Mouse (Mus musculus) embryonic facial prominence, embryonic 10.5 days (tissue): ENCODE measurements around the gene Ndufb5. TPM values are rescaled to one million over a fixed set of nuclear protein-coding genes. Genes with fewer than 3 reads are reported as not detected.
"Not testable (repeated sequence)": the region's sequence is repeated elsewhere in the genome, so short reads cannot be mapped to it uniquely, and the experiment has no call there.

Experiments
- DNase-seq: peaks from one replicate; pipeline ENCODE4 v3.0.0-alpha.2; 2017; ENCODE audit warnings: low spot score
- H3K27ac ChIP-seq: fragments of 300-500 bp; sonication (generic); replicated peaks from 2 replicates; pipeline ENCODE4 v1.5.1; 2016; ENCODE audit warnings: mild to moderate bottlenecking
- H3K27me3 ChIP-seq: fragments of 300-500 bp; sonication (generic); replicated peaks from 2 replicates; pipeline ENCODE4 v1.6.1; 2016; ENCODE audit warnings: low read depth, mild to moderate bottlenecking; ENCODE audit not compliant: poor library complexity, severe bottlenecking
- H3K36me3 ChIP-seq: fragments of 300-500 bp; sonication (generic); replicated peaks from 2 replicates; pipeline ENCODE4 v1.6.1; 2016; ENCODE audit warnings: mild to moderate bottlenecking, moderate library complexity
- H3K4me1 ChIP-seq: fragments of 300-500 bp; sonication (generic); 2 replicates; pipeline ENCODE4 v1.6.1; 2016
- H3K4me3 ChIP-seq: fragments of 300-500 bp; sonication (generic); 2 replicates; pipeline ENCODE4 v1.5.1; 2016; ENCODE audit warnings: mild to moderate bottlenecking, moderate library complexity
- H3K9me3 ChIP-seq: fragments of 300-500 bp; sonication (generic); 2 replicates; pipeline ENCODE4 v1.6.1; 2016; ENCODE audit warnings: mild to moderate bottlenecking
- WGBS: fragments of 180-500 bp; shearing (Covaris S2); methylation state at CpG from one replicate; pipeline ENCODE4 v1.1.7; 2016; 5-methylcytosine and 5-hydroxymethylcytosine counted together
- polyA plus RNA-seq: library from polyadenylated mRNA; unstranded; fragments of >200 nt; fragmentation: Nextera tagmentation; extraction: Ambion mirVana; gene quantifications from 2 replicates; pipeline ENCODE4 v1.2.1, GENCODE M21; 2016

Ndufb5 gene
- polyA plus RNA-seq, 1 experiment from 2014 or later, result 276 TPM

DNA sequence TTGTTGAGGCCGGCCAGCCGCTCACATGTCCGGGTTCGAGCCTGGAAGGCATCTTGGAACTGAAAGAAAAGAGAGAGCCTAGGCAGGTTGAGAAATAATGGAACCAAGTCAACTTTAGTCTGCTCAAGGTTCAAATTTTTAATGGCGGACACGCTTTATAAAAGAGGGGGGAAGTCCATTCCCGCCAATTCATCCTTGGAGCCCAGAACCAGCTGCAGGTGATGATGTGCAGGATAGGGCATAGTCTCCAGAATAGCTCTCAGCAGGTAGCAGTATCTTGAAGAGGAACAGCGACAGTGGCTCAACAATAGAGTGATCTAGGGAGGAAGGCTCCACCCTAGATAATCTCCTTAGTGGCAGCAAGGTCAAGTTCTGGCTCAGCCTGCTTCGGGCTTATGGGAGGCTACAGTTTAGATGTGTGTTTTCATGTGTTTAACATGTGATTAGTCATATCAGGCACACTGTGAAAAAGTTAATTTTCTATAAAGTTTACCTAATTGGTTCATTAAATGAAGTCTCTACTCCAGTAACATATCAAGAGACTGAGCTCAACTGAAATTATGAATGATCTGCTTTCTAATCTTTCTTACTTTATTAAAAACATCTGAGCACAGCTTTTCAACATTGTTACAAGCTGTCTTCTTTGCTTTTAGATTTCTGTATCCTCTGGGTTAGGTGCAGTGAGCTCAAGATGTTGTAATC lies 31.0 kb upstream of the Ndufb5 start, which contains the start of gene Actl6a:
Actl6a (plus strand) TSS at position 652 of the 702 bp plus-strand sequence.
- H3K27ac ChIP-seq, result not testable (repeated sequence)
- WGBS, result 83% methylated on average over 9 of the region's 9 CpGs

GRCm38 (mm10) chr3:32708052-32708367 lies 28.8 kb upstream of the Ndufb5 start:
- peaks cover 12% of the 10 kb centered on the region for H3K4me1 ChIP-seq
- peak overlapping the region; percentile 80 for H3K4me3 ChIP-seq
- H3K36me3 ChIP-seq, result peaks cover 21% of the 10 kb centered on the region
- no peaks in the 10 kb centered on the region for H3K9me3 ChIP-seq
- no peak for DNase-seq
- H3K27ac ChIP-seq, result peak overlapping the region; percentile 97
- H3K27me3 ChIP-seq, result no peaks in the 10 kb centered on the region
- 3% methylated on average over 4 of the region's 4 CpGs for WGBS

More for the DNA sequence above, 31.0 kb upstream of the Ndufb5 start, which contains the start of gene Actl6a:
- H3K27me3 ChIP-seq, H3K36me3 ChIP-seq, H3K9me3 ChIP-seq, H3K4me3 ChIP-seq, DNase-seq: not testable (repeated sequence)
- peaks cover 12% of the 10 kb centered on the region for H3K4me1 ChIP-seq

DNA sequence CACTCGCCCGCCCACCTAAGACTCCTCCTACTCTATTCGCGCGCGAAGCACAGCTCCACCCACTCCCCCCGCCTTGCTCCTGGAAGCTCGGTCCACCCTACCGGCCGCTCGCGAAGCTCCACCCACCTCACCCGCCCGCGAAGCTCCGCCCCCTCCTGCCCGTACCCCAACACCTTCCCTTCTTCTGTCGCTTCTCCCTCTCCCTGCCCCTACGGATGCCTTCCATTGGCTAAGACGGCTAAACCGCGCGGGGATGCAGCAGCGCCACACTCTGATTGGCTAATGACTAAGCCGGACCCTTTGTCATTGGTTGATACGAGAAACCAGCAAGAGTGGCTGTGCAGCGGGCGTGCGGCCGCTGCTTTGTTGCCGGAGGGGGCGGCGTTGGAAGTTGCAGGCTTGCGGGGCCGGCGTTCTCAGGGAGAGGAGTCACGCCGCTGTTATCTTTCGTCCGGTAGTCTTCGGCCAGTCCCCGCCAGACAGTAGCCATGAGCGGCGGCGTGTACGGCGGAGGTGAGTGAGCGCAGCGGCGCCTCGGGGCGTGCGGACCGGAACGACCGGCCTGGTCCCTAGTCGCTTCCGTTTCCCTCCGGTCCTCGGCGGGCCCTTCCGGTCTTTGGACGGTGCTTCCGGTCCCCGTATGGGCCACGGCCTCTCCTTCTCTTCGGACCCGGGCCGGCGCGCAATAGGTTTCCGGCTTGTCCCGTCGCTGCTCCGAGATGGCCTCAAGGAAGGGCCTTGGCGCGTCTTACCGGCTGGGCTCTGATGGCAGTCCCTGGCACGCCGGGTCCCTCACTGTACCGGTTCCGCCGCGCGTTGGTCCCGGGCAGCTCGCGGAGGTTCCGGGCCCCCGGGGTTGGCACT lies 28.2 kb upstream of the Ndufb5 start:
- H3K36me3 ChIP-seq, result peaks cover 27% of the 10 kb centered on the region
- H3K27ac ChIP-seq, result peak overlapping the region; percentile 97
- DNase-seq, result peak; percentile 100
- under 1% methylated on average over 90 of the region's 90 CpGs for WGBS
- no peaks in the 10 kb centered on the region for H3K27me3 ChIP-seq
- H3K9me3 ChIP-seq, result no peaks in the 10 kb centered on the region
- H3K4me3 ChIP-seq, result peak overlapping the region; percentile 80
- peaks cover 12% of the 10 kb centered on the region for H3K4me1 ChIP-seq

GRCm38 (mm10) chr3:32709388-32709787 lies 27.4 kb upstream of the Ndufb5 start:
- peaks cover 12% of the 10 kb centered on the region for H3K4me1 ChIP-seq
- no peaks in the 10 kb centered on the region for H3K27me3 ChIP-seq
- peak overlapping the region; percentile 80 for H3K4me3 ChIP-seq
- peak overlapping the region; percentile 97 for H3K27ac ChIP-seq
- DNase-seq, result no peak
- H3K36me3 ChIP-seq, result peaks cover 35% of the 10 kb centered on the region
- H3K9me3 ChIP-seq, result no peaks in the 10 kb centered on the region
- 11% methylated on average over 9 of the region's 9 CpGs for WGBS

DNA sequence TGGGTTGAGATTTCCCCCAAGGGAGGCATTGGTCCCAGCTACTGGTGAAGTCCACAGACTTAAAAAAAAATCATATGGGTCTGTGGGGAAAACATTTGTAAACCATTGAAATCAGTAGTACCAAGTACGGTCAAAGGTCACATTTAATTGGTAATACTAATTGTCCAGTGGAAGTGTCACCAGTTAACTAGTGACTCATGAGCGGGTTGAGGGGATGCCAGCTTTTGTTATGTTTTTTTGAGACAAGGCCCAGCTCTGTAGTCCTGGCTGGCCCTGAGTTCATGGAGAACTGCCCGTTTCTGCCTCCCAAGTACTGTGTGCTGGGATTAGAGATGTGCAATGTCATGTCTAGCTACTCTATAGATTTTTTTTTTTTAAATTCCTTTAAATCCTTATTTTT lies 23.1 kb upstream of the Ndufb5 start:
- DNase-seq, result no peak
- peaks cover 78% of the 10 kb centered on the region for H3K36me3 ChIP-seq
- H3K27ac ChIP-seq, result no peak overlapping the region
- H3K9me3 ChIP-seq, result no peaks in the 10 kb centered on the region
- H3K4me1 ChIP-seq, result peaks cover 12% of the 10 kb centered on the region
- H3K27me3 ChIP-seq, result no peaks in the 10 kb centered on the region
- 90% methylated on average over 3 of the region's 3 CpGs for WGBS
- H3K4me3 ChIP-seq, result no peak overlapping the region

GRCm38 (mm10) chr3:32717403-32717802 lies 19.4 kb upstream of the Ndufb5 start:
- not testable (repeated sequence) for H3K9me3 ChIP-seq, H3K27me3 ChIP-seq, H3K27ac ChIP-seq, DNase-seq, H3K4me1 ChIP-seq, H3K4me3 ChIP-seq
- WGBS, result 93% methylated on average over 6 of the region's 6 CpGs
- peaks cover 100% of the 10 kb centered on the region for H3K36me3 ChIP-seq

GRCm38 (mm10) chr3:32718271-32718670 lies 18.5 kb upstream of the Ndufb5 start:
- no peak overlapping the region for H3K4me3 ChIP-seq
- peaks cover 100% of the 10 kb centered on the region for H3K36me3 ChIP-seq
- H3K4me1 ChIP-seq, result no peaks in the 10 kb centered on the region
- H3K27me3 ChIP-seq, result no peaks in the 10 kb centered on the region
- no peak for DNase-seq
- H3K27ac ChIP-seq, result no peak overlapping the region
- whole genome bisulfite sequencing, result 93% methylated on average over 5 of the region's 5 CpGs
- H3K9me3 ChIP-seq, result no peaks in the 10 kb centered on the region

- DNase-seq, result no peak
- Histone ChIP-seq H3K4me1 (no peaks in the 10 kb centered on the region), H3K36me3 (peaks cover 100% of the 10 kb centered on the region), H3K4me3 (no peak overlapping the region), H3K9me3 (peaks cover 3% of the 10 kb centered on the region; the same call in 1 of the 2 replicates), H3K27me3 (no peaks in the 10 kb centered on the region), H3K27ac (no peak overlapping the region)
- WGBS, result 96% methylated on average over 7 of the region's 7 CpGs
These were observed 12.6 kb upstream of the Ndufb5 start for GRCm38 (mm10) chr3:32724191-32724590.

- H3K4me1 ChIP-seq, result no peaks in the 10 kb centered on the region
- no peak overlapping the region for H3K27ac ChIP-seq
- no peak overlapping the region for H3K4me3 ChIP-seq
- no peak for DNase-seq
- peaks cover 3% of the 10 kb centered on the region; the same call in 1 of the 2 replicates for H3K9me3 ChIP-seq
- H3K27me3 ChIP-seq, result no peaks in the 10 kb centered on the region
- H3K36me3 ChIP-seq, result peaks cover 99% of the 10 kb centered on the region
- 92% methylated on average over 5 of the region's 5 CpGs for WGBS
These were observed 10.8 kb upstream of the Ndufb5 start for GRCm38 (mm10) chr3:32725951-32726350.

GRCm38 (mm10) chr3:32727861-32728260 lies 8.9 kb upstream of the Ndufb5 start:
- Histone ChIP-seq H3K4me3 (no peak overlapping the region), H3K36me3 (peaks cover 98% of the 10 kb centered on the region), H3K27ac (no peak overlapping the region), H3K9me3 (peaks cover 3% of the 10 kb centered on the region; the same call in 1 of the 2 replicates), H3K4me1 (no peaks in the 10 kb centered on the region), H3K27me3 (no peaks in the 10 kb centered on the region)
- 91% methylated on average over 4 of the region's 4 CpGs for WGBS
- no peak for DNase-seq

DNA sequence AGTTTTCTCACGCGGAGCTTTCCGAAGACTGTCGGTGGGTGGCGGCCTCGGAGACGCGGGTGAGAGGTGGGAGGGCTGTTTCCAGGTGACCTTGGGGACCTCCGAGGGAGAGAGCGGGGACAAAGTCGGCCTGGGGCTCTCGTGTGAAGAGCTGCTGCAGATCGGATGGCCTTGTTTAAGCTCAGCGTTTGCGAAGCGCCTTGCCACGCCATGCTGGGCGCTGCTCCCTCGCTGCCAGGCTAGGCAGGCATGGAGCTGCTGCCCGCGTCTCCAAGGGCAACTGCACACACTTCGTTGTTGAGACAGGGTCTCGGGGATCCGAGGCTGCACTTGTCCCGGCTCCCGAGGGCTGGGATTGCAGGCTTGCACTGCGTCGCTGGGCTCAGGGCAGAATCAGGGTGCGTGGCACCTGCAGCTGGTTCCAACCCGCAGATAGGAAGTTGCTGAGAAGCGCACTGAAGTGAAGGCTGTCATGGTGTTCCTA lies 424 bp downstream of the Ndufb5 start, which contains the start of gene Mrpl47:
Mrpl47 (minus strand) TSS at position 434 of the 484 bp plus-strand sequence.
- Histone ChIP-seq H3K4me3 (peak within 1 kb of the TSS; percentile 95), H3K4me1 (peaks cover 20% of the 10 kb centered on the region), H3K27me3 (no peaks in the 10 kb centered on the region), H3K27ac (peak within 1 kb of the TSS; percentile 90), H3K9me3 (no peaks in the 10 kb centered on the region), H3K36me3 (peaks cover 48% of the 10 kb centered on the region)
- under 1% methylated on average over 31 of the region's 31 CpGs for WGBS
- no peak for DNase-seq

DNA sequence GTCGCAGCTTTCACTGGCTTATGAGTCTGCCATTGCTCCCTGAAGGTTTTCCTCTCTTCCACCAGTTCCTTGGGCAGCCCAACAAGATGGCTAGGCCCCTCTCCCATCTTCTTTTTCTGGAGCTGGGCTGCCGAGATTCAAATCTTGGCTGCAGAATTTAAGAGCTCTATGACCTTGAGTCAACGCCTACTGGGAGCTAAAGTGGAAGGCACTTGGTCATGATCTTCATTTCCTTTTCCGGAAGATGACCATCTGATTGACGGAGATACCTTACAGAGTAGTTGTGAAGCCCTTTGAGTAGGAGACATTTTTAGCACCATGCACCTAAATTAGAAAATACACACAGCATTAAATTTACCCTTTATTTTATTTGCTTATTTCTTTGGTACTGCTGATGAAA lies 1.8 kb downstream of the Ndufb5 start:
- WGBS, result 92% methylated on average over 5 of the region's 5 CpGs
- peak overlapping the region; percentile 95; the same call in 1 of the 2 replicates for H3K4me3 ChIP-seq
- DNase-seq, result no peak
- no peak overlapping the region for H3K27ac ChIP-seq
- H3K36me3 ChIP-seq, result peaks cover 49% of the 10 kb centered on the region
- peaks cover 20% of the 10 kb centered on the region for H3K4me1 ChIP-seq
- no peaks in the 10 kb centered on the region for H3K9me3 ChIP-seq
- H3K27me3 ChIP-seq, result no peaks in the 10 kb centered on the region
